Mouse (Mus musculus) thymus, adult 2 months (tissue): ENCODE data around the gene Rbm25.

Experiments used
- CTCF ChIP-seq: fragments of 200-500 bp; IDR thresholded peaks from 2 replicates; pipeline ENCODE4 v1.5.1; 2012; ENCODE audit warnings: mild to moderate bottlenecking, control low read depth, low read length, moderate library complexity, borderline replicate concordance; ENCODE audit not compliant: control insufficient read depth, poor library complexity, insufficient read depth; ENCODE audit errors: extremely low read depth
- POLR2A ChIP-seq: fragments of 200-500 bp; IDR thresholded peaks from 2 replicates; pipeline ENCODE4 v1.6.1; 2012; ENCODE audit warnings: mild to moderate bottlenecking, low read length, control low read depth, moderate library complexity; ENCODE audit not compliant: control insufficient read depth, poor library complexity, insufficient read depth; ENCODE audit errors: extremely low read depth

DNA sequence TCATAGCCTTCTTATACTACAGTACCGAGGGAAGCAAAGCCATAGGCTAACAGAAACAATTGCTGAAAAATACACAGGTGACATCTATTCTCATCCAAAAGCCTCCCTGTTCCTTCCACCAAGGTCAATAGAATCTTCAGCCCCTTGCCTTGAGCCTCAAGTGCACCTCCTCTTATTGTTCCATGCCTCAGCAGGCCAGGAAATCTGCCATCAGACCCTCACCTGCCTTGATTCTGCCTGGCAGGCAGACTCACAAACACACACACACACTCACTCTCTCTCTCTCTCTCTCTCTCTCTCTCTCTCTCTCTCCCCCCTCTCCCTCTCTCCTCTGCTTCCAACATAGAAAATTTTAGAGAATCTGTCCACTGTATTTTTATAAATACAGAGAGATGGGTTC, 88.4 kb downstream of the Rbm25 start:
- TF ChIP-seq POLR2A: no peak
- TF ChIP-seq CTCF: no peak
